Mouse (Mus musculus): Measurements from ENCODE around the gene Arhgap20. TPM values are rescaled to one million over a fixed set of nuclear protein-coding genes. Genes with fewer than 3 reads are reported as not detected.

The Arhgap20 gene
- polyA plus RNA-seq, 1 experiment: not detected

DNA sequence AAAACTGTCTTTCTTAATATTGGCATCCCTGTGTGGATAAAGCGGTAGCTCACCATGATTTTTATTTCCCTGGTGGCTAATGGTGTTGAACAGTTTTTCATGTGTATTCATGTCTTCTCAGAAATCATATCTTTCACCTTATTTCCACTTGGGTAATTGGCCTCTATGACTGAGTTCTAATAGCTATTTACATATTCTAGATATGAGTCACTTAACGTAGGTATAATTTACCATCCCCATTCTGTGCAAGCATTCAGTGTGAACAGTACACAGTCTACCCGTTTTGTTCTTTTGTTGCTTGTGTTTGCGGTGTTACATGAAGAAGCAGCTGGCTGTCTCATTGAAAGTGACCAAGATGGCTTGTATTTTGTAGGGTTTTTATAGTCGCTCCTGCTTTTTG, 14.1 kb downstream of the Arhgap20 start:
- H3K79me2 ChIP-seq (ENCODE audit: control insufficient read depth, insufficient read depth): no peaks in the 10 kb centered on the region
- H3K36me3 ChIP-seq (ENCODE audit: control insufficient read depth, insufficient read depth): no peaks in the 10 kb centered on the region
- TF ChIP-seq MYOG (IDR thresholded peaks at IDR 0.05; ENCODE audit: control insufficient read depth, extremely low read depth, insufficient read length): no peak
- TF ChIP-seq CTCF (IDR thresholded peaks at IDR 0.05; ENCODE audit: control insufficient read depth, insufficient read depth, insufficient read length): no peak
- no peak for TF ChIP-seq CEBPB (IDR thresholded peaks at IDR 0.05; ENCODE audit: low read depth)
- TF ChIP-seq FOSL1 (IDR thresholded peaks at IDR 0.05; ENCODE audit: insufficient read depth, low read length, poor library complexity, severe bottlenecking): no peak
- TF ChIP-seq USF1 (IDR thresholded peaks at IDR 0.05; ENCODE audit: low read depth): no peak
- no peak for TF ChIP-seq MAX (IDR thresholded peaks at IDR 0.05)
- TF ChIP-seq MYOD1 (IDR thresholded peaks at IDR 0.05; ENCODE audit: control insufficient read depth, insufficient read length, low read depth): no peak
- H3ac ChIP-seq (ENCODE audit: control insufficient read depth, insufficient read length, low read depth): no peak overlapping the region
- no peaks in the 10 kb centered on the region for H3K79me3 ChIP-seq (ENCODE audit: low read depth)
- H3K4me3 ChIP-seq (ENCODE audit: insufficient read depth, poor library complexity, severe bottlenecking): no peak overlapping the region
- H3K27me3 ChIP-seq (ENCODE audit: control insufficient read depth, insufficient read depth, insufficient read length): no peaks in the 10 kb centered on the region

DNA sequence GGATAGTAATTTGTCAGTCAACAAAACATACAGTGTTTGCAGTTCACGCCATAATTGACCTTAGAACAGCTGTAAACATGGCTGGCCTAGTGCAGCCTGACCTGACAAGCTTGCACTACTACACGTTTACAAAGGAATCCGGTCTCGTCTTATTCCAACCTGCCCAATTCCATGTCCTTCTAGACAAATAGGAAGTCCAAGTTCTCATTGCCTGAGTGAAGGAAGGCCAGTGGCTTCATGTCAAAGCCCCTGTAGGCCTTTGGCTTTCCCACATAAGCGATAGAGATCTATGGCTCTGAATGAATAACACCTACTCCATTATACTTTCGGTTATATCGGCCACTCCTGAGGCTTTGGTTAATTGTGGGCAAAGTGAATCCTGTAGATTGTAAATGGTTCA, 16.0 kb downstream of the Arhgap20 start:
- no peaks in the 10 kb centered on the region for H3K27me3 ChIP-seq (ENCODE audit: control insufficient read depth, insufficient read depth, insufficient read length)
- no peaks in the 10 kb centered on the region for H3K79me3 ChIP-seq (ENCODE audit: low read depth)
- H3K4me3 ChIP-seq (ENCODE audit: insufficient read depth, poor library complexity, severe bottlenecking): no peak overlapping the region
- no peaks in the 10 kb centered on the region for H3K79me2 ChIP-seq (ENCODE audit: control insufficient read depth, insufficient read depth)
- H3ac ChIP-seq (ENCODE audit: control insufficient read depth, insufficient read length, low read depth): no peak overlapping the region
- no peaks in the 10 kb centered on the region for H3K36me3 ChIP-seq (ENCODE audit: control insufficient read depth, insufficient read depth)
- TF ChIP-seq MYOD1 (IDR thresholded peaks at IDR 0.05; ENCODE audit: control insufficient read depth, insufficient read length, low read depth) (no peak), CTCF (IDR thresholded peaks at IDR 0.05; ENCODE audit: control insufficient read depth, insufficient read depth, insufficient read length) (no peak), MAX (IDR thresholded peaks at IDR 0.05) (no peak), USF1 (IDR thresholded peaks at IDR 0.05; ENCODE audit: low read depth) (no peak), CEBPB (IDR thresholded peaks at IDR 0.05; ENCODE audit: low read depth) (no peak), FOSL1 (IDR thresholded peaks at IDR 0.05; ENCODE audit: insufficient read depth, low read length, poor library complexity, severe bottlenecking) (no peak), MYOG (IDR thresholded peaks at IDR 0.05; ENCODE audit: control insufficient read depth, extremely low read depth, insufficient read length) (no peak)

DNA sequence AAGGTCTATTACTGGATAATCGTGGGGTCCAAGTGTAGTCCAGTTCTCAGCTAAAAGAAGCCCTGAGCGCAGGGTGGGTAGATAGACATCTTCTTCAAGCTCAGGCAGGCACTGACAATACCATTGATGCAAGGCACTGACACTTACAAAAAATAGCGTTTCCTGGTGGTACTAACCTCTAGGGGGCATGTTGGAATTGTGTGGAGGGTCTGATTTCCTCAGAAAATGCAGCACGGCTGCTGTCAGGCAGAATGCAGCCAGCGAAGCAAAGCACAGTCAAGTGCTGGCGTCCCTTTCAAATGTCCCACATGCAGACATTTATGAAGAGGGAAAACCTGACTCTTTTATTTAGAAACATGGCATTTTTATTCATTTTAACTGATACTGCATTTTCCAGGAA, 22.2 kb downstream of the Arhgap20 start:
- Histone ChIP-seq H3K79me2 (ENCODE audit: control insufficient read depth, insufficient read depth) (no peaks in the 10 kb centered on the region), H3K79me3 (ENCODE audit: low read depth) (no peaks in the 10 kb centered on the region), H3K4me3 (ENCODE audit: insufficient read depth, poor library complexity, severe bottlenecking) (no peak overlapping the region), H3K36me3 (ENCODE audit: control insufficient read depth, insufficient read depth) (no peaks in the 10 kb centered on the region), H3ac (ENCODE audit: control insufficient read depth, insufficient read length, low read depth) (no peak overlapping the region), H3K27me3 (ENCODE audit: control insufficient read depth, insufficient read depth, insufficient read length) (no peaks in the 10 kb centered on the region)
- TF ChIP-seq USF1 (IDR thresholded peaks at IDR 0.05; ENCODE audit: low read depth) (no peak), CTCF (IDR thresholded peaks at IDR 0.05; ENCODE audit: control insufficient read depth, insufficient read depth, insufficient read length) (no peak), FOSL1 (IDR thresholded peaks at IDR 0.05; ENCODE audit: insufficient read depth, low read length, poor library complexity, severe bottlenecking) (no peak), CEBPB (IDR thresholded peaks at IDR 0.05; ENCODE audit: low read depth) (no peak), MYOG (IDR thresholded peaks at IDR 0.05; ENCODE audit: control insufficient read depth, extremely low read depth, insufficient read length) (no peak), MYOD1 (IDR thresholded peaks at IDR 0.05; ENCODE audit: control insufficient read depth, insufficient read length, low read depth) (no peak), MAX (IDR thresholded peaks at IDR 0.05) (no peak)

DNA sequence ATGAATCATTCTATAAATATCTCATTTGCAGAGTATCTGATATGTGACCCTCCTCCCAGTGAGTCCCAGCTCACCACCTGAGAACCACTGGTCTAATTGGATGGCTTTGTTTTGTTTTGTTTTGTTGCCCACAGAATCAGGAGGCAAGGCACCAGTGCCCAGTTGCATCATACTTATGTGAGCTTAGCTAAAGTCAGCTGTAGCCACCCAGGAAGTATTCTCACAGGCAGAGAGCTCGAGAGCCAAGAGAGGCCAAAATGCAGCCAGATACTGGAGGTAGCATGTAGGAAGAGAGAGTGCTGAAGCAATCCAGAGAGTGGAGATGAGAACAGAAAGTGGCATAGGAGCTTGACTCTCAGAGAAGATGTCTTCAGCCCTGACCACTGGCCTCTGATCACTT, 23.3 kb downstream of the Arhgap20 start:
- Histone ChIP-seq H3K36me3 (ENCODE audit: control insufficient read depth, insufficient read depth) (no peaks in the 10 kb centered on the region), H3K79me3 (ENCODE audit: low read depth) (no peaks in the 10 kb centered on the region), H3ac (ENCODE audit: control insufficient read depth, insufficient read length, low read depth) (no peak overlapping the region), H3K4me3 (ENCODE audit: insufficient read depth, poor library complexity, severe bottlenecking) (no peak overlapping the region), H3K79me2 (ENCODE audit: control insufficient read depth, insufficient read depth) (no peaks in the 10 kb centered on the region), H3K27me3 (ENCODE audit: control insufficient read depth, insufficient read depth, insufficient read length) (no peaks in the 10 kb centered on the region)
- TF ChIP-seq MYOG (IDR thresholded peaks at IDR 0.05; ENCODE audit: control insufficient read depth, extremely low read depth, insufficient read length): no peak
- no peak for TF ChIP-seq CEBPB (IDR thresholded peaks at IDR 0.05; ENCODE audit: low read depth)
- TF ChIP-seq USF1 (IDR thresholded peaks at IDR 0.05; ENCODE audit: low read depth): no peak
- TF ChIP-seq MAX (IDR thresholded peaks at IDR 0.05): no peak
- no peak for TF ChIP-seq CTCF (IDR thresholded peaks at IDR 0.05; ENCODE audit: control insufficient read depth, insufficient read depth, insufficient read length)
- no peak for TF ChIP-seq FOSL1 (IDR thresholded peaks at IDR 0.05; ENCODE audit: insufficient read depth, low read length, poor library complexity, severe bottlenecking)
- TF ChIP-seq MYOD1 (IDR thresholded peaks at IDR 0.05; ENCODE audit: control insufficient read depth, insufficient read length, low read depth): no peak

DNA sequence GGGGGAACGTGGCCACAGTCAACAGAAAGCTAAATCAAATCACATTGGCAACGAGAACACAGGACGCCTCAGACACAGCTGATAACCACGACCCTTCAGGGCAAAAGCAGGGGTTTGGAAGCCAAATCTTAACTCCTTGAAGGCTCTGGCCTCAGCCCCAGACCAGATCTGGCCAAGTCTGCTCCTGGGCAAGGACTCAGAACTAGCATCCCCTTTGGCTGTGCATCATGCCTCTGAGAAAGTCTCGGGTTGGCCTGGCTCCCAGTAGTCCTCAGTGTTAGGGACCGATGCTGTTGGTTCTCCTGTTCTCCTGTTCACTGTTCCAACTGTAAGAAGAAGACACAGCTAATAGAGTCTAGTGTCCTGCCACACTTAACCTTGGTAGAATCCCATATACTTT, 30.1 kb downstream of the Arhgap20 start:
- no peaks in the 10 kb centered on the region for H3K79me2 ChIP-seq (ENCODE audit: control insufficient read depth, insufficient read depth)
- no peak overlapping the region for H3K4me3 ChIP-seq (ENCODE audit: insufficient read depth, poor library complexity, severe bottlenecking)
- no peaks in the 10 kb centered on the region for H3K36me3 ChIP-seq (ENCODE audit: control insufficient read depth, insufficient read depth)
- TF ChIP-seq MYOG (IDR thresholded peaks at IDR 0.05; ENCODE audit: control insufficient read depth, extremely low read depth, insufficient read length) (no peak), FOSL1 (IDR thresholded peaks at IDR 0.05; ENCODE audit: insufficient read depth, low read length, poor library complexity, severe bottlenecking) (no peak), MAX (IDR thresholded peaks at IDR 0.05) (no peak), CTCF (IDR thresholded peaks at IDR 0.05; ENCODE audit: control insufficient read depth, insufficient read depth, insufficient read length) (no peak), CEBPB (IDR thresholded peaks at IDR 0.05; ENCODE audit: low read depth) (no peak), USF1 (IDR thresholded peaks at IDR 0.05; ENCODE audit: low read depth) (no peak), MYOD1 (IDR thresholded peaks at IDR 0.05; ENCODE audit: control insufficient read depth, insufficient read length, low read depth) (no peak)
- H3ac ChIP-seq (ENCODE audit: control insufficient read depth, insufficient read length, low read depth): no peak overlapping the region
- peaks cover 3% of the 10 kb centered on the region for H3K27me3 ChIP-seq (ENCODE audit: control insufficient read depth, insufficient read depth, insufficient read length)
- no peaks in the 10 kb centered on the region for H3K79me3 ChIP-seq (ENCODE audit: low read depth)

DNA sequence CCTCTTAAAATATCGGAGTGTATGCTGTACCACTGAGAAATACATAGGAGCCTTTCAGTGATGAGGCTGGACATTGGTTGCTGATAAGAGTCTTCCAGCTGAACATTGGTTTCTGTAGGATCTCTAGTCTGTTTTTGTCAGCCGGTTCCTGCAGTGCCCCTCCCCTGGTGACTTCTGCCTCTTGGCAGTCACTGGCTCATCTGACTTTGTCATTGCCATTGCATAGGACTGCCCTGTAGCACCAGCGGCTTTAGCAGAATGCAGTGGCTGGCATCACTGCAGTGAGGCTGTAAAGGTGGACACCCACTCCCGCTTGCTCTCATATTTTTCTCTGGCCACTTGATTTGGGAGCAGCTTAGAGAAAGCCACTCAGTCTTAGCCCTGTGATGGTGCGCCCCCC, 33.1 kb downstream of the Arhgap20 start:
- Histone ChIP-seq H3K4me3 (ENCODE audit: insufficient read depth, poor library complexity, severe bottlenecking) (no peak overlapping the region), H3K36me3 (ENCODE audit: control insufficient read depth, insufficient read depth) (no peaks in the 10 kb centered on the region), H3K27me3 (ENCODE audit: control insufficient read depth, insufficient read depth, insufficient read length) (peaks cover 3% of the 10 kb centered on the region), H3ac (ENCODE audit: control insufficient read depth, insufficient read length, low read depth) (no peak overlapping the region), H3K79me2 (ENCODE audit: control insufficient read depth, insufficient read depth) (no peaks in the 10 kb centered on the region), H3K79me3 (ENCODE audit: low read depth) (no peaks in the 10 kb centered on the region)
- TF ChIP-seq CTCF (IDR thresholded peaks at IDR 0.05; ENCODE audit: control insufficient read depth, insufficient read depth, insufficient read length) (no peak), CEBPB (IDR thresholded peaks at IDR 0.05; ENCODE audit: low read depth) (no peak), MYOG (IDR thresholded peaks at IDR 0.05; ENCODE audit: control insufficient read depth, extremely low read depth, insufficient read length) (no peak), MAX (IDR thresholded peaks at IDR 0.05) (no peak), USF1 (IDR thresholded peaks at IDR 0.05; ENCODE audit: low read depth) (no peak), FOSL1 (IDR thresholded peaks at IDR 0.05; ENCODE audit: insufficient read depth, low read length, poor library complexity, severe bottlenecking) (no peak)

All from C2C12 (cell line).